Mouse (Mus musculus) urinary bladder, postnatal 36 days (tissue): Measurements from ENCODE around the gene Timeless.
"Not testable (repeated sequence)": the region's sequence is repeated elsewhere in the genome, so short reads cannot be mapped to it uniquely, and the experiment has no call there.

Source experiments
- DNase-seq, 2 experiments: peaks; one replicate each; pipeline ENCODE4 v3.0.0; 2022; ENCODE audit warnings: low spot score in 2 of 2, mixed read lengths in 1 of 2

The Timeless gene

DNA sequence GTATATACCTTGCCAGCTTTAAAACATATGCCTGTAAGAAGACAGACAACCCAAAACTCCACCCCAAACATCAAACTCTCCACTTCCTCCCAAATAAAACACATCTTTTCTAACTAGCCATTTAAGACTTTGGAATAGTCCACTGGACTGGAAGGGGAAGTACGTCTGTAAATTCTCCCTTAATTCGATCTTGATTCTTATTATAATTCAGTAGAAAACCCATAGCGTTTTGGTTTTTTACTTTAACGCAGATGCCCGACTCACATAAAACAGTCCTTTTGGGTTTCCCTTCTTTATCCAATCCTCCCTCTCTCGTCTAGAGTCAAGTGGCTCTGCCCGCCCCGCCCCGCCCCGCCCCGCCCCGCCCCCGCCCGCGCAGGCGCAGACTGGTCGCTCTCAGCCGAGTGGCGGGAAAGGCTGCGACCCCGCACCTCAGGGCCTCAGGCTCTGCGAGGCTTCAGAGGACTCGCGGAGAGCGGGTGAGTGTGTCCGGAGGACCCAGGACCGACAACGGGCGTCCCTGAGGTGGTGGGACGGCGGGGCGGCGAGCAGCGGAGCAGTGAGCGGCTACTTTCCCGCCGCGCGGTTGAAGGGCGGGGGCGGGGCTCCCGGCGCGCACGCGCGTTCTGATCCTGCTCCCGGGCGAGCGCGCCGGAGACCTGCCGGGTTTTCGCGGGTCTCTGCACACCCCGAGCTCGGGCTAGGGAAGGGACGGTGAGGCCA lies at the start of gene Timeless:
TSS of gene Timeless (plus strand) at position 369 of the 723 bp plus-strand sequence.
- DNase-seq = peak; percentile 87

DNA sequence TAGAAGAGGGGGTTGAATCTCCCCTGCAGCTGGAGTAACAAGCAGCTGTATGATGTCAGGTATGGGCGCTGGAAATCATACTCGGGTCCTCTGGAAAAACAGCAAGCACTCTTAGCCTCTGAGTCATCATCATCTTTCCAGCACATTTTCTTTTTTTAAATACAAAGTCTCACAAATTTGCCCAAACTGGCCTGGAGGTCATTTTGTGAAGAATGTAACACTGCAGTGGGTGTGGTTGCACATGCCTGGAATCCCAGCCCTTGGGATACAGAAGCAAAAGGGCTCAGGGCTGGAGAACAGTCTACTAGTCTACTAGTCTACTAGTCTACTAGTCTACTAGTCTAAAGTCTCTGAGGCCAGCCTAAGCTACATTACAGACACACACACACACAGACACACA lies 47.6 kb upstream of the Timeless start:
- no peak for DNase-seq

DNA sequence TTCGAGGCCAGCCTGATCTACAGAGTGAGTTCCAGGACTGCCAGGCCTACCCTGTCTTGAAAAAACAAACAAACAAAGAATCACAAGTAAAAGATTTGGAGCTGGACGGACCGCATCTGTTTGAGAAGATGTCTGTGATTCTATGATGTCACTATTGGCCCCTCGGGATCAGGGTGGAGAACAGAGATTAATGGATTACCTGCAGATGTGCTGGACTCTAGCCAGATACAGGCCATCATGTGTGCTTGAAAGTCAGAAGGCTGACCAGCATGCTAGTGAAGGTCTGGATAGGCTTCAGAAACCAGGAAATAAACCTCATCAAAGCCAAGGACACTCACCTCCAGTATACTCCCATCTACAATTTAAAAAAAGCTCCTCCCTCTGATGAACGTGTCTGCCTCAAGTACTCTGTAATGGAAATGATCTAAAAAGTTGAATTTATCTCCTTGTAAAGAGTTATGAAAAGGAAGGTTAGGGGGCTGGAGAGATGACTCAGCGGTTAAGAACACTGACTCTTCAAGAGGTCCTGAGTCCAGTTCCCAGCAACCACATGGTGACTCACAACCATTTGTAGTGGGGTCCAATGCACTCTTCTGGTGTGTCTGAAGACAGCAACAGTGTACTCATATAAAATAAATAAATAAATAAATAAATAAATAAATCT lies 46.5 kb upstream of the Timeless start:
- DNase-seq = no peak

DNA sequence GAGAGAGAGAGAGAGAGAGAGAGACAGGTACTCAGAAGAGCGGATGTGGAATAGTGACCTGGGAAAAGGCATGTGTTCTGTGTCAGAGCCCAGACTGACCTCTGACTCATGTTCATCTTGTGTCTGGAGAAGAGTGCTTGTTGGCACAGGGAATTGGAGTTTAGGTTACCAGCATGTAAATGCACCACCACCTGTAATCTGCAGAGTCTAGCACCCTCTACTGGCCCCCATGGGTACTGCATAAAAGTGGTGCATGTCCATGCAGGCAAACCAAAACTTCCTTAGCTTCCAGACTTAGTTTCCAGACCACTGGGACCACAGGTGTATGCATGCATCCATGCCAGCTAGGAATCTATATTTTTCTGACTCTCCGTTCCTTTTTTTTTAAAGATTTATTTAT lies 45.9 kb upstream of the Timeless start:
- peak; percentile 65 to 82 for DNase-seq

DNA sequence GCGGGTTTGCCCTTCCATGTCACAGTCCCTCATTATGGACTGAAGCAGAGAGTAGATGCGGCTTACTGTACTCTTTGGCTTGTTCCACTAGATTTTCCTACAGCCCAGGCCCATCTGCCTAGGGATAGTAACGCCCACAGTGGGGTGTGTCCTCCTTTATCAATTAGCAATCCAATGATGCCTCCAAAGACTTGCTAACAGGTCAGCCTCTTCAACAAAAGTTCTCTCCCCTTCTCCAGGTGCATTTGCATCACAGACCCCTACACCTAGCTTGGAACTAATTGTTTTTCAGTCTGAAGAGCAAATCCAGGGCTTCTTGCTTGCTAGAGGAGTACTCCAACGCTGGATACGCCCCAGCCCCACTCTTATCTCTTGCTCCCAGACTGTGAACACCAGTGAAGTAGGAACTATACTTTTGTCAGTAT lies 44.7 kb upstream of the Timeless start:
- no peak for DNase-seq

DNA sequence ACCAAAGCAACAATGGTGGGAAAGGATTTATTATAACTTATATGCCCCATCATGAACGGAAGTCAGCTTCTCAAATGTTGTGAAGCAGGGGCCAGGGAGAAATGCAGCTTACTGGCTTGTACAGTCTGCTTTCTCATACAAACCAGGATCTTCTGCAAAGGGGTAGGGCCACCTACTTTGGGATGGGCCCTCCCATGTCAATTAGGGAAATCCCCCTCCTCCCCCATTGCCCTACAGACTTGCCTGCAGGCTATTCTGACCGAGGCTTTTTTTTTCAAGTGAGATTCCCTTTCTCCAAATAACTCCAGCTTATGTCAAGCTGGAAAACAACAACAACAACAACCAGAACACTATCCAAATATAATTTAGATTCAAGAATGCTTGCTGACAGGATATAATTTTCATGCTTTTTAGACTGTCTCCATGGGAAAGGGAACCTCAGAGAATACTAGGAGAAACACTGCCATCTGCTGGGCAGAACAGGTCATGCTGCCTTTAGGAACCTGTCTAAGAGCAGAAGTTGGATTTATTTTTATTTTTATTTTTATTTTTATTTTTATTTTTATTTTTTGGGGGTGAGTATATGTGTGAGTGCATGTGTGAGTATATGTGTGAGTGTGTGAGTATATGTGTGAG lies 43.5 kb upstream of the Timeless start:
- peak; percentile 53 to 67 for DNase-seq

DNA sequence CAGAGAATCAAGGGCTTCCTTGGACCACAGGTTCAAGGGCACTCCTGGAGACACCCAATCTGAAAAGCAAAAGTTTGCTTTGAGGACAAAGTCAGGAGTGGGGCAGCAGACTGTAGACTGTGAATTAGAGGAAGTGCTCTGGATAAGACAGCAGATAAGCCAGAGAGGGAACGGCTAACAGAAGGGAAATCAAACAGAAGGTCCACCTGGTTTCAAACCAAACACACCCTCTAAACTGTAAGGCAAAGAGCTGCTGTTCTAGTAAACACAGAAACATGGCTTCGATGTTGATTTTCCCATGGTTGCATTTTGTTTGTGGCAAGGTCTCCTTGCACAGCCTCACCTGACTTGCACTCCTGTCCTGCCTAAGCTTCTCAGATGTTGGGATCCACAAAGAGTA lies 40.4 kb upstream of the Timeless start:
- DNase-seq = no peak

DNA sequence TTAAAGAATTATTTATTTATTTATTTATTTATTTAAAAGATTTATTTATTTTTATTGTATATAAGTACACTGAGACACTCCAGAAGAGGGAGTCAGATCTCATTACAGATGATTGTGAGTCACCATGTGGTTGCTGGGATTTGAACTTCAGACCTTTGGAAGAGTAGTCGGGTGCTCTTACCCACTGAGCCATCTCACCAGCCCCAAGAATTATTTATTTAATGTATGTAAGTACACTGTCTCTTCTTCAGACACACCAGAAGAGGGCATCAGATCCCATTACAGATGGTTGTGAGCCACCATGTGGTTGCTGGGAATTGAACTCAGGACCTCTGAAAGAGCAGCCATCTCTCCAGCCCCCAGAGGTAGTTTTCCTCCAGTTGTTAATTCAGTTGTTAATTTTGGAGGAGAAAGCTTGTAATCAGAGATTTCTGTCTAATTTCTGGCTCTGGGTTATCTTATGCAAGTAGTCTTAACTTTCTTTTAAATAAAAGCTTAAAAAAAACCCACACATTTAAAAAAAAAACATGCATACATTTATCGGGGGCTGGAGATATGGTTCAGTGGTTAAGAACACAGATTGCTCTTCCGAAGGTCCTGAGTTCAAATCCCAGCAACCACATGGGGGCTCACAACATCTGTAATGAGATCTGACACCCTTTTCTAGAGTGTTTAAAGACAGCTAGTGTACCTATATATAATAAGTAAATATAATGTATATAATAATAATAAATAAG lies 39.7 kb upstream of the Timeless start:
- not testable (repeated sequence) for DNase-seq

DNA sequence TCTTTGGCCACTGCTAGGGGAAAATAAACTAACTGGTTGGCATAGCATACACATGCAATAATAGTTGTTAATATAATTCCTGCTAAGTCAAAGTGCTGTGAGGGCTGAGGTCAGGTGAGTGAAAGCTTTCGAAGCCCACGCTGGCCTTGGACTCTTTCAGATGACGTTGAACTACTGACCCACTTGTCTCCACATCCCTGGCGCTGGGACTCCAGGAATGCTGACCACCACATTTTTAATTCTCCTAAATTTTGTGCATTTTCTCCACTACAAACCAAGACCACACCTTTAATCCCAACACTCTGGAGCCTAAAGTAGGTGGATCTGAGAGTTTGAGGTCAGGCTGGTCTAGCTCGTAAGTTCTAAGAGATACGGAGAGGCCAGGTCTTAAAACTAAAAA lies 38.8 kb upstream of the Timeless start:
- no peak for DNase-seq

DNA sequence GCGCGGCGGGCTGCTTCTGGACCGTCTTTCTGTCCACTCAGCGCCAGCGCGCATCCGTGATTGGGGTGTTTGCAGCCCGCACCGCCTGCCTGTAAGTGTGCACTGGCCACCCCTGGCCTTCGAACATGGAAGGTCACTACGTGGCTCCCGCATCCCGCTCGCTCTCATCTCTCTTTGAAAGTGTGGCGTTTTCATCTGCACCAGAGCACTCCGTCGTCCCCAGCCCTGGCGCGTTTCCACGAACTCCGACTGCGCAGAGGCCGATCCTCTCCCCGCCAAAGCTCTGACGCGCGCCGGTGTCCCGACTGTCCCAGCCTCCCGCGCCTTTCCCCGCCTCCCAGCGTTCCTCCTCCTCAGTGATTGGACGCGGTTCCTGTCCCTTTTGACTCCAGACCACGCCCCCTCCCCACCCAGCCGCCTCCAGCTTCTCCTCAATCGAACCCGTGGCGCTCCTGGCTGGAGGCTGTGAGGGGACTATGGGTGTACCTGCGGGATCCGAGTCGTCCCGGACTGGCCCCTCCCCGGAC lies 37.8 kb upstream of the Timeless start, which contains the start of gene Gls2:
TSS of gene Gls2 (plus strand) at position 434 of the 527 bp plus-strand sequence.
- DNase-seq = peak; percentile 95 to 97

DNA sequence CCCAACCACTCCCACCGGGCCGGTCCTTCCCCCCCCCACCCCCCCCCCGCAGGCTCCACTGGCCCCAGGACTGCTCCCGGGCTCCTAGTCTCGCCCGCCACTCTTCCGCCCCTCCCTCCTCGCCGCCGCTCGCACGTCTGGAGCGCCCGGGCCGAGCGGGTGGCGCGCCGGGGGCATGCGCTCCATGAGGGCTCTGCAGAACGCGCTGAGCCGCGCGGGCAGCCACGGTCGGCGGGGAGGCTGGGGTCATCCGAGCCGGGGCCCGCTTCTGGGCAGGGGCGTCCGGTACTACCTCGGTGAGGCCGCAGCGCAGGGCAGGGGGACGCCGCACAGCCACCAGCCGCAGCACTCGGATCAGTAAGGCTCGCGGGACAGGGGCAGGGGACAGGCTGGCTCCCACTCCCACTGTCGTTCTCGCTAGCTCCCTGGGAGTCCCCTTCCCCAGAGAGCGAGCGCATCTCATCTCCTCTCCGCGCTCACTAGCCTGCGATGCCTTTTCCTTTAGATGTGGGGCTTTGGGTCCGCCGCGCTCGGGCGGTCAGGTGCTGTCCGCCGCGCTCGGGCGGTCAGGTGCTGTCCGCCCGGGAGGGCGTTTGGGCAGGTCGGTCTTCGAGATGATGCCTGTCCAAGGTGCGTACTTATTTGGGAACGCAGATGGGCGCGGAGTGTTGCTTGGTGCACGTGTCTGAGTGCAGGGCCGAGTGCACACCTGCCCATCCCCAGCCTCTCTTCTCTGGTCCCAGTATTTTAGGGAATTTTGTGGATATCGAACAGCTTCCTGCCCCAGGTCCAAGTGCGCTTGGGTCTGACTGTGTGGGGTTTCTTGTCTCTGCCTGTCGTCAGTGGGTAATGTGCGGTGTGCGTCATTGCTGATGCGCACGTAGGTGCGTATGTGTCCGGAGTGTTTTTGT lies 37.1 kb upstream of the Timeless start:
- DNase-seq = no peak

DNA sequence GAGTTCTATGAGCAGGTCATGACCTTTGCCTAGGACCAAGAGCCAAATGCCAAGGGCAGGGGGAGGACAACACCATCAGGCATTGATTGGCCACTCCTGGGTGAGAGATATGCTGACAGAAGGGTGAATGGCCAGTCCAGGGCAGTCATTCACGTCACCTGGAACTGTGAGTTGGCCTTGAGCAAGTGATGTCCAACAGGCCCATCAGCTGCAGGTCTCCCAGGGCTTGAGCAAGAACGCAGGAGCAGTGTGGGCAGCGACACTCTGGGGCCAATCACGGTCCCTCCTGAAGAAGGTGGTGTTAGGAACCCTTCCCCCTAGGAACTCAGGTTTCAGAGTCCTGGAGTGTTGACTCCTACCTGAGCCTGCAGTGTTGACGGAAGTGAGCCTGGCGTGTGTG lies 30.0 kb upstream of the Timeless start:
- no peak for DNase-seq

DNA sequence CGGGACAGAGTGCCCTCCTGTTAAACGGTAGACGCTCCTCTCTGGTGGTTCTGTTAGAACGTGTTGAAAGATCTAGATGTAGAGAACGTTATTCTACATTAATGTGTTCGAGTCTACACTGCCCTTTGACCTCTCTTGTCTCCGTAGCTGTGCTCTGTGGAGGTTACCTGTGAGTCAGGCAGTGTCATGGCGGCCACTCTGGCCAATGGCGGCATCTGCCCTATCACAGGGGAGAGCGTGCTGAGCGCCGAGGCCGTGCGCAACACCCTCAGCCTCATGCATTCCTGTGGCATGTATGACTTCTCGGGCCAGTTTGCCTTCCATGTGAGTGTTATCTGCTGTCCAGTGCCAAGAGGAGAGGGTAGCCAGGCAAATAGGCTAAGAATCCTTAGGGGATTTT lies 26.9 kb upstream of the Timeless start:
- no peak for DNase-seq

DNA sequence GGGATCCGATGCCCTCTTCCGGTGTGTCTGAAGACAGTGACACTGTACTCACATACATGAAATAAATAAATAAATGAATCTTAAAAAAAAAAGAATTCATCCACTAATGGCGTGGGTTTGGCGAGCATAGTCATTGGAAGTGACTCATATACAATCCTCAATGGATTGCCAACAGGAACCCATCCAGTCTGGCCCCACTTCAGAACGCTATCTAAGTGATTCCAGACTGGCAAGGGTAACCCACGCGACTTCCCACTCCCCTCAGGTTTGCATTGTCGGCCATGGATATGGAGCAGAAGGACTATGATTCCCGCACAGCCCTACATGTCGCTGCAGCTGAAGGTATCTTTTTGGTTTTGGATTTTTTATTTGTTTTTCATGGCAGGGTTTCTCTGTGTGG lies 23.5 kb upstream of the Timeless start:
- DNase-seq = no peak

DNA sequence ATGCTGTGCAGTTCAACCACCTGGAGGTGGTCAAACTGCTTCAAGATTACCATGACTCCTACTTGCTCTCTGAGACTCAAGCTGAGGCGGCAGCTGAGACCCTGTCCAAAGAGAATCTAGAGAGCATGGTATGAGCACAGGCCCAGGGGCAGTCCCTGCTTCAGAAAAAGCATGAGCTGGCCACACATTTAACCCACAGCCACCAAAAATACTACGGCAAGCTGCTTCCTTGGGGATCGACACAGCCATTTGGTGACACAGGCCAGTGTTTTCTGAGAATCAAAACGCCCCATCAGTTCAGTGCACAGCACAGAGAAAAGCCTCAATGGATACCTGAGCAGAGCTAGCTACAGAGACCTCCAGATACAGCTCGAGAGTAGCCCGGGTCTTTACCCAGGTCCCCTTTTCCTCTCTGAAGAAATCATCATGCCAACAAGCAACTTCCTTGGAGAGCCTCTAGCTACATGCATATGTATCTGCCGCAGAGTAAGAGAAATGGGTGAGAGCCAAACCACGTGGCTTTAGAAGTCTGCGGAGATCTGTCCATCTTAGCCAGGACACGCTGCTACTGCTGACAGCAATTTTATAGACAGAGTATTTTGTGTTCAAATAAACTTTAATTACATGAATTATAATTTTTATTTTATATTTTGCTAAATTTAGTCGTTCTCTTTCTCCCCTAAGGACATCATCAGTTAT lies 22.4 kb upstream of the Timeless start:
- no peak for DNase-seq

DNA sequence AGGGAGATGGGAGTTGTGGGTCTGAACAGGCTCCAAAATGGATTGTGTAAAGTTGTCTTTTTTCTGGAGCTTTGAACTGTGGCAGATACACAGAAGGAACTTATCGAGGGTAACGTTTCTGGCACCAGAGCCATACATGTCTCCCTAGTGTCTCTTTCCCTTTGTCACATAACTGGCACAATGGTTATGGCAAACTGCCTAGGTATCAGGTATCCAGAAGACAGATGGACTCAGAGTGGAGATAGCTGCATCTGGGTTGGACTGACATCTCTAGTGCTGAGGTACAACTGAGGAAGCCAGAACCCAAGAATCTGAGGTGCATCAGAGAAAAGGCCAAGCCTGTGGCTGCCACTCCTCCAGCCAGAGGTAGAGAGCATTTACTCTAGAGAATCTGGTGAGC lies 21.7 kb upstream of the Timeless start:
- DNase-seq = no peak

DNA sequence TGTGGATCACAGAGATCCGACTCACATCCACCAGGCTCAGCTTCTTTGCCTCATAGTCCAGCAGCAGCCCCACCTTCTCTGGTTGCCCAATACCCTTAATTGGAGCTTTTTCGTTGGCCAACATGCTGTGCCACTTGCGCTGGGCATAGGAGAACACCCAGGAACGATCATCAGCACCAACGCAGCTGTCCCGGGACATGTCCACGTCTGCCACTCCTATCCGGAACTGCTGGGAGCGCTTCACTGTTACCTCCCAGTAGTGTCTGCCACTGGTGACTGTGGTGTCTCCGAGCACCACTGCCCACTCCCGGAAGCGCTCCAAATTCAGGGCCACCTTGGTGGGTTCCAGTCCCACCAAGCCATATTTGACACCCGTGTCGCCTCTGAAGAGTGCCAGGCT lies 20.9 kb upstream of the Timeless start:
- peak in 1 of 2 experiments; percentile 2 for DNase-seq

DNA sequence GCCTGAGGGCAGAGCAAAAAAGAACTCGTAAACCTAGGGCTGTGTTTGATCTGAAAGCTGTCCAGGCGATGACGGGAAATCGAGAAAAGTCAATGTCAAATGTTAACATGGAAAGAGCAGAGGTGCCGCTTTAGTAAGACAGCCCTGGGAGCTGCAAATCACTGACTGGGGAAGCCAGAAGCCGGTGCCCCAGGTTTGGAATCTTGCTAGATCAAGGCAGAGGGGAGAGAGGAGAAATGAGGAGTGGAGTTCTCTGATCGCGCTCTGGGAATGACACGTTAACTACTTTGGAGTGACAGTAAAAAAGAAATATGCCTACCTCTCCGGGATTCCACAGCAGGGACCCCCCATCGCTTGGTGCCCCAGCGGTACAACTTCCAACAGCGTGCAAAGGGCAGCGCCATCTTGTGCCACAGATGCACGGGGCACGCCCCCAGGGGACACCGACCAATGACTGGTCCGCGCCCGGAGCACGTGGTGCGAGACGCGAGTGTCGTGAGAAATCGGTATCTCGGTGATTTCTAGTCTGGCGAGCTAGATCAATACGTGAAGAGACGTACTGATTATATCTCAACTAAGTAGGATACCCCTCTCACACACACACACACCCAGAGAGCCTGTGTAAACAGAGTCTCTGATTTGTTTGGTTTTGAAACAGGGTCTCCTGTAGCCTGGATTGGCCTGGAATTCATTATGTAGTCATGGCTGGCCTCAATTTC lies 20.3 kb upstream of the Timeless start, which contains the start of gene Spryd4:
TSS of gene Spryd4 (minus strand) at position 418 of the 719 bp plus-strand sequence.
- peak; percentile 84 to 92 for DNase-seq

DNA sequence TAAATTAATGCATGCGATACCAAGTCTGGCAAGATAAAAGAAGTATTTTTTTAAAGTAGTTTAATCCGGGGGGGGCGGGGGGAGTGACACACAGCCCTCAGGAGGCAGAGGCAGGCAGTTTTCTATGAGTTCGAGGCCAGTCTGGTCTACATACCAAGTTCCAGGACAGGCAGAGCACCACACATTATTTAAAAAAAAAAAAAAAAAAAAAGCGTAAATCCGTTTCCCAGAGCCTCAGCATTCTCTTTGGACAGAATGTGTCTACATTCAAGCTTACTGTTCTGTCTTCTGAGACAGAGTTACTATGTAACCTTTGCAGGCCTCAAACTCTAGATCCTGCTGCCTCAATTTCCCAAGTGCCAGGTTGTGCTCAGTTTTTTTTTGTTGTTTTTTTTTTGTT lies 19.7 kb upstream of the Timeless start:
- no peak for DNase-seq
